Mouse (Mus musculus) MEL (cell line): ENCODE measurements around the gene Ubash3b. TPM values are rescaled to one million over a fixed set of nuclear protein-coding genes. Genes with fewer than 3 reads are reported as not detected.

ENCODE experiments used
- DNase-seq: peaks from one replicate; pipeline ENCODE4 v3.0.0; 2011; ENCODE audit warnings: low read depth, low spot score
- H3K27ac ChIP-seq: 2 replicates; pipeline ENCODE4 v1.5.1; 2012; ENCODE audit warnings: low read depth, mild to moderate bottlenecking, control low read depth, low read length, moderate library complexity; ENCODE audit not compliant: control insufficient read depth
- H3K27me3 ChIP-seq, 2 experiments: fragments of 150-350 bp in 1 of 2; sonication (generic) in 1 of 2; 2 replicates each; pipeline ENCODE4 v1.6.1; 2012; ENCODE audit warnings: low read length in 2 of 2, mild to moderate bottlenecking in 2 of 2, improper control_type of control experiment in 1 of 2, moderate library complexity in 1 of 2; ENCODE audit not compliant: insufficient read depth in 2 of 2, control insufficient read depth in 1 of 2
- H3K36me3 ChIP-seq, 2 experiments: 2 replicates each; pipeline ENCODE4 v1.6.1; 2012 to 2014; ENCODE audit warnings: low read length in 2 of 2, improper control_type of control experiment in 1 of 2, inconsistent platforms in 1 of 2, mild to moderate bottlenecking in 1 of 2; ENCODE audit not compliant: insufficient read depth in 2 of 2, control insufficient read depth in 1 of 2
- H3K4me1 ChIP-seq, 2 experiments: fragments of 150-350 bp in 1 of 2; sonication (generic) in 1 of 2; 2 replicates each; pipeline ENCODE4 v1.6.1; 2012; ENCODE audit warnings: low read length in 2 of 2, improper control_type of control experiment in 1 of 2, mild to moderate bottlenecking in 1 of 2; ENCODE audit not compliant: insufficient read depth in 2 of 2, control insufficient read depth in 1 of 2
- H3K4me3 ChIP-seq, 2 experiments: fragments of 150-350 bp in 1 of 2; sonication (generic) in 1 of 2; 2 replicates each; pipeline ENCODE4 v1.5.1; 2012; ENCODE audit warnings: low read depth in 2 of 2, low read length in 2 of 2, mild to moderate bottlenecking in 2 of 2, moderate library complexity in 2 of 2, control low read depth in 1 of 2, improper control_type of control experiment in 1 of 2; ENCODE audit not compliant: control insufficient read depth in 1 of 2, insufficient read depth in 1 of 2
- H3K79me2 ChIP-seq: 2 replicates; pipeline ENCODE4 v1.6.1; 2012; ENCODE audit warnings: mild to moderate bottlenecking, low read length, moderate library complexity; ENCODE audit not compliant: control insufficient read depth, poor library complexity, insufficient read depth
- H3K9ac ChIP-seq: 2 replicates; pipeline ENCODE4 v1.6.1; 2012; ENCODE audit warnings: low read depth, mild to moderate bottlenecking, control low read depth, low read length, moderate library complexity; ENCODE audit not compliant: control insufficient read depth, poor library complexity, severe bottlenecking
- H3K9me3 ChIP-seq: fragments of 150-350 bp; sonication (generic); replicated peaks from 2 replicates; pipeline ENCODE4 v1.6.1; 2012; ENCODE audit warnings: mild to moderate bottlenecking, low read length, improper control_type of control experiment, moderate library complexity; ENCODE audit not compliant: insufficient read depth
- CTCF ChIP-seq, 3 experiments: IDR thresholded peaks in 2 of 3; conservative IDR thresholded peaks in 1 of 3; 2 replicates each; pipeline ENCODE4 v1.5.1; 2011 to 2012; ENCODE audit warnings: low read length in 3 of 3, low read depth in 2 of 3, mild to moderate bottlenecking in 2 of 3, improper control_type of control experiment in 1 of 3, inconsistent platforms in 1 of 3, mixed read lengths in 1 of 3, moderate library complexity in 1 of 3; ENCODE audit not compliant: control insufficient read depth in 1 of 3, insufficient read depth in 1 of 3, poor library complexity in 1 of 3, severe bottlenecking in 1 of 3
- E2F4 ChIP-seq: IDR thresholded peaks from 2 replicates; pipeline ENCODE4 v1.6.1; 2011; ENCODE audit warnings: low read depth, low read length, improper control_type of control experiment, borderline replicate concordance
- EP300 ChIP-seq, 2 experiments: IDR thresholded peaks; 2 replicates each; pipeline ENCODE4 v1.6.1; 2011; ENCODE audit warnings: improper control_type of control experiment in 2 of 2, low read length in 2 of 2, low read depth in 1 of 2, mild to moderate bottlenecking in 1 of 2
- ETS1 ChIP-seq: IDR thresholded peaks from 2 replicates; pipeline ENCODE4 v1.6.1; 2012; ENCODE audit warnings: low read depth, mild to moderate bottlenecking, inconsistent platforms, low read length, improper control_type of control experiment, moderate library complexity
- GABPA ChIP-seq: IDR thresholded peaks from 2 replicates; pipeline ENCODE4 v1.6.1; 2012; ENCODE audit warnings: low read depth, mild to moderate bottlenecking, inconsistent platforms, low read length, improper control_type of control experiment, moderate library complexity
- GATA1 ChIP-seq: IDR thresholded peaks from 2 replicates; pipeline ENCODE4 v1.6.1; 2011; ENCODE audit warnings: low read depth, low read length, improper control_type of control experiment
- MYB ChIP-seq: IDR thresholded peaks from 2 replicates; pipeline ENCODE4 v1.6.1; 2011; ENCODE audit warnings: mild to moderate bottlenecking, low read depth, low read length, improper control_type of control experiment
- MYC ChIP-seq: IDR thresholded peaks from 2 replicates; pipeline ENCODE4 v1.6.1; 2011; ENCODE audit warnings: low read depth, mild to moderate bottlenecking, low read length, improper control_type of control experiment, moderate library complexity
- NELFE ChIP-seq: IDR thresholded peaks from 2 replicates; pipeline ENCODE4 v1.6.1; 2011; ENCODE audit warnings: low read depth, low read length, improper control_type of control experiment
- NRF1 ChIP-seq: IDR thresholded peaks from 2 replicates; pipeline ENCODE4 v1.6.1; 2014; ENCODE audit warnings: low read depth, mild to moderate bottlenecking, inconsistent platforms, low read length, improper control_type of control experiment, moderate library complexity; ENCODE audit not compliant: poor library complexity, insufficient read depth, severe bottlenecking
- POLR2AphosphoS2 ChIP-seq: IDR thresholded peaks from 2 replicates; pipeline ENCODE4 v1.6.1; 2011; ENCODE audit warnings: low read length, improper control_type of control experiment
- SMC3 ChIP-seq: IDR thresholded peaks from 2 replicates; pipeline ENCODE4 v1.6.1; 2011; ENCODE audit warnings: low read depth, low read length, improper control_type of control experiment
- TBP ChIP-seq: IDR thresholded peaks from 2 replicates; pipeline ENCODE4 v1.8.0; 2011; ENCODE audit warnings: low read depth, low read length, improper control_type of control experiment
- TCF12 ChIP-seq: IDR thresholded peaks from 2 replicates; pipeline ENCODE4 v1.6.1; 2014; ENCODE audit warnings: low read depth, mild to moderate bottlenecking, inconsistent platforms, low read length, improper control_type of control experiment, moderate library complexity
- USF1 ChIP-seq: IDR thresholded peaks from 2 replicates; pipeline ENCODE4 v1.6.1; 2014; ENCODE audit warnings: low read depth, mild to moderate bottlenecking, inconsistent platforms, low read length, improper control_type of control experiment, moderate library complexity
- USF2 ChIP-seq, 2 experiments: IDR thresholded peaks; 2 replicates each; pipeline ENCODE4 v1.6.1; 2011 to 2012; ENCODE audit warnings: improper control_type of control experiment in 2 of 2, low read length in 2 of 2, borderline replicate concordance in 1 of 2, inconsistent platforms in 1 of 2, low read depth in 1 of 2, mild to moderate bottlenecking in 1 of 2; ENCODE audit not compliant: insufficient read depth in 1 of 2
- ZC3H11A ChIP-seq: IDR thresholded peaks from 2 replicates; pipeline ENCODE4 v1.6.1; 2012; ENCODE audit warnings: low read depth, mild to moderate bottlenecking, inconsistent platforms, low read length, improper control_type of control experiment
- ZNF384 ChIP-seq: IDR thresholded peaks from 2 replicates; pipeline ENCODE4 v1.6.1; 2012; ENCODE audit warnings: low read depth, mild to moderate bottlenecking, inconsistent platforms, low read length, improper control_type of control experiment
- polyA plus RNA-seq, 2 experiments: library from polyadenylated mRNA; stranded (reverse) in 1 of 2; unstranded in 1 of 2; fragments of >175 nt in 1 of 2; fragments of >200 nt in 1 of 2; gene quantifications; 2 replicates each; pipeline versions ENCODE4 v1.2.1 to v1.2.4; 2012; ENCODE audit warnings: low replicate concordance in 2 of 2, low read depth in 1 of 2; ENCODE audit not compliant: insufficient read length in 2 of 2, insufficient read depth in 1 of 2, missing spikeins in 1 of 2
- total RNA-seq: library from RNA; depleted of rRNA; stranded (reverse); fragments of 300-350 nt; gene quantifications from 2 replicates; pipeline ENCODE4 v1.2.3, GENCODE M21; 2012

The Ubash3b gene
- total and polyA plus RNA-seq, 3 experiments = 5.4 to 11.3 TPM; not detected in 1

DNA sequence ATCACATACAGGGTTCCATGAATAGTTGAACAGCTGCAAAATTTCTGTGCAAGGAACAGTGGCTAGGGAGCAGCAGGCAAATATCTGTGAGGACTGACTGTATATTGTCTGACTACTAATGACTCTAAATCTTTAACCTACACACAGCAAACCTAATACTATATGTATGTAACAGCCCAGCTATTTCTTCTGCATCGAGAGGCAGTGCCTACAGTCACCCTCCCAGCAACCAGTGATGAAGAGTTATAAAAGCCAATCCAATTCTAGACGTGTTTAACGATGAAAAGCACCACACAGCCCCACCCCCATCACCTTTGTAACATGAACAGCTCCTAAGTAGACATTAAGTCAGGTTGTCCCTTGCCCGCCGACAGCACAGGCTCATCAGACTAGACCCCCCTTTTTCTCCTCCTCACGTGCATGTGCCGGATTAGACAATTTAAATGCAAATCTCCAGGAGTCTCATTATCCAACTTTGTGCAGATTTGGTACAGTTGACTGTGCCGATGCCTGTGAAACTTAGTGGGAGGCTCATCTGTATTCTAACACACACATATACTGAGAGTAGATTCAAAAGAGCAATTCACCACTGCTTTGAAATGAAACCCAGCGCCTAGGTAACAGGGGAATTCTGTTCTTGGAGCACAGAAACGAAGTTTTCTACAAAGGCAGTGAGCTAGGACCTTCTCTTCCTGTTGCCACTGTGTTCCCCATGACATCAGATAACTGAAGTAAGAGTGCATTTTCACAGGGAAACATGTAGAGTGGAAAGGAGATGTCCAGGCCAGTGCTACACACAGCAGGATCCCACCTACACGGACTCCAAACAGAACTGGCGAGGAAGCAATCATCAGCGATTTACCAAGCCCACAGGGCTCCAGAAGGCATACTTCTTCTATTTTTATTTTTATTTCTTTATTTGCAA is 149.7 kb downstream of the Ubash3b start:
- no peaks in the 10 kb centered on the region for H3K9me3 ChIP-seq
- no peak for DNase-seq
- no peak for TF ChIP-seq SMC3
- TF ChIP-seq ETS1 = no peak
- TF ChIP-seq TCF12 = no peak
- TF ChIP-seq MYC = no peak
- TF ChIP-seq, all 39 proteins: peak for 0
- H3K9ac ChIP-seq = no peak overlapping the region
- H3K4me1 ChIP-seq = no peaks in the 10 kb centered on the region
- no peaks in the 10 kb centered on the region for H3K79me2 ChIP-seq
- H3K27me3 ChIP-seq = no peaks in the 10 kb centered on the region
- H3K4me3 ChIP-seq = no peak overlapping the region
- H3K36me3 ChIP-seq = no peaks in the 10 kb centered on the region
- no peak overlapping the region for H3K27ac ChIP-seq

DNA sequence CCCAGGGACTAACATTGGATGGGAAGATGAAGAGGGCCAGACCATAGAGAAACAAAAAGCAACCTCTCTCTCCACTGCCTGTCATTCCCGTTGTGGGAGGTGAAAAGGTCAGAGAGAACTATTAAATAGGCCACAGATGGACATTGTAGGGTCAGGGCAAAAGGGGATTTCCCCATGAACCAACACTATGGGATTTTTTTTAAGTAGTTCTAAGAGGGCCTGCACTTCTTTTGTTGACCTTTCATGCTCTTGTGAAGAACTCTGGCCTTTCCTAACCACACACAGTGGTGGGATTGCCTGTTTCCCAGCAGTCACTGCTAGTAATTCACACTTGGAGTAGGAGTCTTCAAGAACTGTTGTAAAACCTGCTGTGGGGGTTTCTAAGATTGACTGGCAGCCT is 153.7 kb downstream of the Ubash3b start:
- no peak for DNase-seq
- no peaks in the 10 kb centered on the region for H3K36me3 ChIP-seq
- no peak overlapping the region for H3K9ac ChIP-seq
- no peak overlapping the region for H3K4me3 ChIP-seq
- TF ChIP-seq GABPA = no peak
- TF ChIP-seq USF2 (IDR thresholded peaks at IDR 0.05; ENCODE audit: borderline replicate concordance in 1 of 2, insufficient read depth in 1 of 2, low read depth in 1 of 2, low read length in 2 of 2) = no peak
- no peak for TF ChIP-seq GATA1
- no peak for TF ChIP-seq NELFE
- no peak for TF ChIP-seq POLR2AphosphoS2
- no peak for TF ChIP-seq ZNF384
- no peak for TF ChIP-seq NRF1
- TF ChIP-seq USF1 = no peak
- TF ChIP-seq ZC3H11A = no peak
- no peak for TF ChIP-seq CTCF (IDR thresholded peaks at IDR 0.05 in 2 of 3, conservative IDR thresholded peaks at IDR 0.05 in 1 of 3; ENCODE audit: control insufficient read depth in 1 of 3, insufficient read depth in 1 of 3, low read depth in 2 of 3, low read length in 3 of 3, poor library complexity in 1 of 3, severe bottlenecking in 1 of 3)
- TF ChIP-seq E2F4 = no peak
- no peak for TF ChIP-seq TCF12
- no peak for TF ChIP-seq EP300 (IDR thresholded peaks at IDR 0.05; ENCODE audit: low read depth in 1 of 2, low read length in 2 of 2)
- no peak for TF ChIP-seq MYB
- no peak for TF ChIP-seq TBP
- no peaks in the 10 kb centered on the region for H3K79me2 ChIP-seq
- no peaks in the 10 kb centered on the region for H3K9me3 ChIP-seq
- no peak overlapping the region for H3K27ac ChIP-seq
- no peaks in the 10 kb centered on the region; a peak in 1 of 4 replicates for H3K27me3 ChIP-seq
- H3K4me1 ChIP-seq = no peaks in the 10 kb centered on the region
